Mouse (Mus musculus): ENCODE data around the gene Oxt. TPM values are rescaled to one million over a fixed set of nuclear protein-coding genes. Genes with fewer than 3 reads are reported as not detected.
A peak's percentile ranks its signal among the peaks of the same experiment; 100 is the strongest.

Oxt gene
- polyA plus RNA-seq, 1 experiment: not detected

DNA sequence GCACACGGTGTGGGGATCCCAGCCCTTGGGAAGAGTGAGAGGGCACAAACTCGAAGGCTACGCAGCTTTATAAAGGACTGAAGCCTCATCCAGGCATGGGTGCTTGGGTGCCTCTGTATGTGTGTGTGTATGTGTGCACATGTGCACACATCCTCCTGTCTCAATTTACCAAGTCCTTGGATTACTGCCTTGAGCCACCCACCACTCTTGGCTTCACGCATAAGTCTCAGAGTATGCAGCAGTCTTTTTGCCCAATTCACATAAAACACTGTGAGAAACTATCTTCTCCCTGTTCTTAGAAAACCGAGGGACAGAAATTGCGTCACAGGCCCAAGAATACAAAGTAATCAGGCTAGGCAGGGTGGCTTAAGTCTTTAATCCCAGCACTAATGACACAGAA lies 10.0 kb downstream of the Oxt start:
- Histone ChIP-seq H3K4me3 (ENCODE audit: insufficient read depth, low read depth, low read length) (no peak overlapping the region), H3K4me1 (ENCODE audit: control insufficient read depth, insufficient read depth, low read length) (peaks cover 9% of the 10 kb centered on the region), H3K27ac (ENCODE audit: insufficient read depth, low read depth, low read length) (no peak overlapping the region)
- WGBS: 88% methylated on average over 6 of the region's 6 CpGs
- TF ChIP-seq CTCF (IDR thresholded peaks at IDR 0.05; ENCODE audit: insufficient read depth, low read depth, low read length) (no peak), POLR2A (IDR thresholded peaks at IDR 0.05; ENCODE audit: insufficient read depth, low read depth, low read length) (no peak)

DNA sequence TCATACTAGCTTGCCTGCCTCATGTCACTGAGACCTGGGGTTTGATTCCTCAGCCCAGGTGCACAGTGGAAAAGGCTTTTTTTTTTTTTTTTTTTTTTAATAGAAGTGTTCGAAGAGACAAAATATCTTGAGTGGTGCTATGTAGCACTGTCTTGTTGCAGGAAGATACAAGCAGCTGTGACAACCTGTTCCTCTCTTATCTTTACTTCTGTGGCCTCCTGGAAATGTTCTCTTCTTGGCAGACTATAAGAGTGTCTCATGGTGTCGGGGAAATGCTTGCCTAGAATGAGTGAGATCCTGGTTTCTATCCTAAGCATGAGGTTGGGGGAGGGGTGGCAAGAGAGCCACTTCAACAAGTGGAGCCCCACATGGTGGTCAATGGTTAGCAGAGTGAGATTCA lies 12.4 kb downstream of the Oxt start:
- Histone ChIP-seq H3K27ac (ENCODE audit: insufficient read depth, low read depth, low read length) (no peak overlapping the region), H3K4me1 (ENCODE audit: control insufficient read depth, insufficient read depth, low read length) (peaks cover 6% of the 10 kb centered on the region), H3K4me3 (ENCODE audit: insufficient read depth, low read depth, low read length) (no peak overlapping the region)
- WGBS: 77% methylated on average over 2 of the region's 2 CpGs
- TF ChIP-seq POLR2A (IDR thresholded peaks at IDR 0.05; ENCODE audit: insufficient read depth, low read depth, low read length) (no peak), CTCF (IDR thresholded peaks at IDR 0.05; ENCODE audit: insufficient read depth, low read depth, low read length) (no peak)

DNA sequence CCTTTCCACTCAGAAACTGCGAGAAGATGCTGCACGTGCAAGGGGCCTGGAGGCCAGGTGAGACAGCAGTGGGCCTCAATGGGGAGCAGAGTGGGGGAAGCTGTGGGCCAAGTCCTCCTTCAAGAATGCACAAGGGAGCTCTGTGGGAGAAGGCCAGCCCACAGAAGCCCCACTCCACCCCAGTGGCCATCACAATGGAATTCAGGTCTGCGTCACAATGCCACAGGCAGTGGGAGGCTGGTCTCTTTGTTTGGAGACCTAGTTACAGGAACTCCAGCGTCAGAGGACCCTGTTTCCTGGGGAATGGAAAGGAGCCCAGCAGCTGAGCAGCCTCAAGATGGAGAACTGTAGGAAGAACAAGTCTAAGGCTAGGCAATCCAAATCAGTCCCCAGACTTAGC lies 13.2 kb downstream of the Oxt start:
- peaks cover 6% of the 10 kb centered on the region for H3K4me1 ChIP-seq (ENCODE audit: control insufficient read depth, insufficient read depth, low read length)
- no peak for TF ChIP-seq POLR2A (IDR thresholded peaks at IDR 0.05; ENCODE audit: insufficient read depth, low read depth, low read length)
- no peak for TF ChIP-seq CTCF (IDR thresholded peaks at IDR 0.05; ENCODE audit: insufficient read depth, low read depth, low read length)
- H3K4me3 ChIP-seq (ENCODE audit: insufficient read depth, low read depth, low read length): no peak overlapping the region
- H3K27ac ChIP-seq (ENCODE audit: insufficient read depth, low read depth, low read length): no peak overlapping the region
- WGBS: 62% methylated on average over 4 of the region's 4 CpGs

GRCm38 (mm10) chr2:130589761-130590160 lies 13.8 kb downstream of the Oxt start:
- TF ChIP-seq POLR2A (IDR thresholded peaks at IDR 0.05; ENCODE audit: insufficient read depth, low read depth, low read length) (no peak), CTCF (IDR thresholded peaks at IDR 0.05; ENCODE audit: insufficient read depth, low read depth, low read length) (no peak)
- Histone ChIP-seq H3K4me1 (ENCODE audit: control insufficient read depth, insufficient read depth, low read length) (peaks cover 6% of the 10 kb centered on the region), H3K27ac (ENCODE audit: insufficient read depth, low read depth, low read length) (no peak overlapping the region), H3K4me3 (ENCODE audit: insufficient read depth, low read depth, low read length) (no peak overlapping the region)
- 97% methylated on average over 2 of the region's 2 CpGs for WGBS

DNA sequence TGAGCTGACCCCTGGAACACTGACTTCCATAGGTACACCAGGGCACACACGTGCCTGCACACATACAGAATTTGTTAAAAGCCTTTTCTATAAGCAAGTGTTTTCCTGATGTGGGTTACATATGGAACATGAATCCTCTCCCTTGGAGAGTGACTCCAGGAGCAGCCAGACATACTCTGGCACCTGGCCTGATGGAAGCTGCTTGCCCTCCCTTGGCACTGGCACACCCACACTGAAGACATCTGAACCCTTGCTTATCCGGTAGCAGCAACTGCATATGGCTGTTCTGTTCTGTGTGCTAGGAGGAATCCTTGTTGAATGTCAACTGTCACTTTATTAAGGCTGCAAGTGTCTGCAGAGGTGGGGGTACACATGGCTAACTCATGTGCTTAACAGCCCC lies 15.0 kb downstream of the Oxt start:
- TF ChIP-seq CTCF (IDR thresholded peaks at IDR 0.05; ENCODE audit: insufficient read depth, low read depth, low read length) (no peak), POLR2A (IDR thresholded peaks at IDR 0.05; ENCODE audit: insufficient read depth, low read depth, low read length) (no peak)
- no peak overlapping the region for H3K27ac ChIP-seq (ENCODE audit: insufficient read depth, low read depth, low read length)
- H3K4me1 ChIP-seq (ENCODE audit: control insufficient read depth, insufficient read depth, low read length): peaks cover 6% of the 10 kb centered on the region
- H3K4me3 ChIP-seq (ENCODE audit: insufficient read depth, low read depth, low read length): no peak overlapping the region
- WGBS: 86% methylated on average over 2 of the region's 2 CpGs

- H3K4me3 ChIP-seq (ENCODE audit: insufficient read depth, low read depth, low read length): no peak overlapping the region
- 89% methylated on average over 1 of the region's 1 CpGs for WGBS
- H3K27ac ChIP-seq (ENCODE audit: insufficient read depth, low read depth, low read length): no peak overlapping the region
- TF ChIP-seq CTCF (IDR thresholded peaks at IDR 0.05; ENCODE audit: insufficient read depth, low read depth, low read length): no peak
- no peak for TF ChIP-seq POLR2A (IDR thresholded peaks at IDR 0.05; ENCODE audit: insufficient read depth, low read depth, low read length)
- H3K4me1 ChIP-seq (ENCODE audit: control insufficient read depth, insufficient read depth, low read length): no peaks in the 10 kb centered on the region
Measured at GRCm38 (mm10) chr2:130595596-130595995, 19.6 kb downstream of the Oxt start.

- Histone ChIP-seq H3K27ac (ENCODE audit: insufficient read depth, low read depth, low read length) (no peak overlapping the region), H3K4me3 (ENCODE audit: insufficient read depth, low read depth, low read length) (no peak overlapping the region), H3K4me1 (ENCODE audit: control insufficient read depth, insufficient read depth, low read length) (no peaks in the 10 kb centered on the region)
- TF ChIP-seq POLR2A (IDR thresholded peaks at IDR 0.05; ENCODE audit: insufficient read depth, low read depth, low read length): no peak
- TF ChIP-seq CTCF (IDR thresholded peaks at IDR 0.05; ENCODE audit: insufficient read depth, low read depth, low read length): 0 out of 2 replicates have a peak, but pooled peaks have one; percentile 11
- 4% methylated on average over 1 of the region's 1 CpGs for WGBS
Measured at GRCm38 (mm10) chr2:130597601-130598010, 21.6 kb downstream of the Oxt start.

GRCm38 (mm10) chr2:130598399-130598798 lies 22.4 kb downstream of the Oxt start:
- no peak overlapping the region for H3K4me3 ChIP-seq (ENCODE audit: insufficient read depth, low read depth, low read length)
- no peaks in the 10 kb centered on the region for H3K4me1 ChIP-seq (ENCODE audit: control insufficient read depth, insufficient read depth, low read length)
- WGBS: 61% methylated on average over 3 of the region's 3 CpGs
- TF ChIP-seq POLR2A (IDR thresholded peaks at IDR 0.05; ENCODE audit: insufficient read depth, low read depth, low read length): no peak
- no peak for TF ChIP-seq CTCF (IDR thresholded peaks at IDR 0.05; ENCODE audit: insufficient read depth, low read depth, low read length)
- H3K27ac ChIP-seq (ENCODE audit: insufficient read depth, low read depth, low read length): no peak overlapping the region

DNA sequence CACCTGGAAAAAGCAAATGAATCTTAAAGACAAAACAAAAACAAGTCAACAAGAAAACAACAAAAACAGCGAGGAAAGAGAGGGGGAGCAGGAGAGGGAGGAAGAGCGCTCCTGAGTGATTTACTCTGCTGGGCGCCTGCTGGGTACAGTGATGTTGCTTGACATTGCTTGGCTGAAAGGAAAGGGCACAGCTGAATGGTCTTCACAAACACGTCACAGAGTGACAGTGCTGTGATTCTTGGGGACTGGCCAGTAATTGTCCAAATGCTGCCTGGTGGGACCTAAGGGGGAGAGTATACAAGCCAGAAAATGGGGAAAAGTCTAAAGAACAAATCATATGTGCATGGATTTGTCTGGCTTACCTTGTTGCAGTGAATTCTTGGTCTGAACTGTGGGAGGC lies 26.2 kb downstream of the Oxt start:
- H3K27ac ChIP-seq (ENCODE audit: insufficient read depth, low read depth, low read length): no peak overlapping the region
- no peak for TF ChIP-seq CTCF (IDR thresholded peaks at IDR 0.05; ENCODE audit: insufficient read depth, low read depth, low read length)
- TF ChIP-seq POLR2A (IDR thresholded peaks at IDR 0.05; ENCODE audit: insufficient read depth, low read depth, low read length): no peak
- H3K4me3 ChIP-seq (ENCODE audit: insufficient read depth, low read depth, low read length): no peak overlapping the region
- 80% methylated on average over 4 of the region's 4 CpGs for WGBS
- no peaks in the 10 kb centered on the region for H3K4me1 ChIP-seq (ENCODE audit: control insufficient read depth, insufficient read depth, low read length)

- WGBS: 59% methylated on average over 3 of the region's 3 CpGs
- no peak overlapping the region for H3K4me3 ChIP-seq (ENCODE audit: insufficient read depth, low read depth, low read length)
- no peak overlapping the region for H3K27ac ChIP-seq (ENCODE audit: insufficient read depth, low read depth, low read length)
- no peaks in the 10 kb centered on the region for H3K4me1 ChIP-seq (ENCODE audit: control insufficient read depth, insufficient read depth, low read length)
- TF ChIP-seq POLR2A (IDR thresholded peaks at IDR 0.05; ENCODE audit: insufficient read depth, low read depth, low read length) (no peak), CTCF (IDR thresholded peaks at IDR 0.05; ENCODE audit: insufficient read depth, low read depth, low read length) (no peak)
Measured at GRCm38 (mm10) chr2:130613091-130613490, 37.1 kb downstream of the Oxt start.
